Comparison of ENCODE assay signal across 25 mouse cellular contexts in the genomic region with DNA sequence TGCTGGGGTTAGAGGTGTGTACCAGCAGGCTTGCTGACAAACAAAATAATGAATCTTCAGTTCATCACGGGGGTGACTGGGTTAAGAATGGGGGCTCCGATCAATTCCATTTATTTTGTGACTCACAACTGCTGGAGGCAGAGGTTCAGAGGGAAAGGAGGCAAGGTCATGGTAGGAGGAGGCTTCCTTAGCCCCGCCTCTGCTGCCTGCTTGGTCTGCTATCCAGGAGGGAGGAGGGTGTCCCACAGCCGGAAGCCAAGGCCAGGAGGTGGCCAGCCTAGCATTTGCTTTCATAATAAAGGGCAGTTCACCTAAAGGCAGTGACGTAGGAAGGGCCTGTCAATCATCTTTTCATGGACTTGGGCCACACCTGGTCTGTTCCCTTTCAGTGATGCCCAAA. TPM values are rescaled to one million over a fixed set of nuclear protein-coding genes. Genes with fewer than 3 reads are reported as not detected.
DNase-seq lines count a peak whose midpoint lies in the region.
"Had no signal": no experiment of that assay in that cellular context is flagged by ENCODE, and none has a peak within 500 bp of the region (broad histone marks: within the 10 kb centered on the region; RNA-seq: fewer than 3 reads in every experiment).

No protein-coding gene starts in this region.

- no peak overlapping the region for H3K4me3 ChIP-seq in heart, embryonic 10.5 days
- H3K4me3 ChIP-seq: left cerebral cortex, adult 2 months; limb, embryonic 12.5 days; liver, embryonic 15.5 days; midbrain, embryonic 15.5 days; neural tube, embryonic 15.5 days; stomach, embryonic 15.5 days had no signal

- WGBS in heart, embryonic 10.5 days, result 61% methylated on average over 5 of the region's 5 CpGs

- H3K27ac ChIP-seq in heart, embryonic 10.5 days, result no peak overlapping the region
- H3K27ac ChIP-seq: hindbrain, embryonic 14.5 days; left cerebral cortex, adult 2 months; limb, embryonic 12.5 days; liver, embryonic 15.5 days; midbrain, embryonic 15.5 days; neural tube, embryonic 15.5 days; stomach, embryonic 15.5 days had no signal

- H3K4me1 ChIP-seq in heart, embryonic 10.5 days, result peaks cover 18% of the 10 kb centered on the region; the same call in 1 of the 2 replicates
- H3K4me1 ChIP-seq: limb, embryonic 12.5 days; liver, embryonic 15.5 days; midbrain, embryonic 15.5 days; neural tube, embryonic 15.5 days; stomach, embryonic 15.5 days had no signal

- H3K9me3 ChIP-seq in heart, embryonic 10.5 days, result no peaks in the 10 kb centered on the region
- H3K9me3 ChIP-seq: limb, embryonic 12.5 days; liver, embryonic 15.5 days; midbrain, embryonic 15.5 days; neural tube, embryonic 15.5 days; stomach, embryonic 15.5 days had no signal

- no peaks in the 10 kb centered on the region for H3K27me3 ChIP-seq in heart, embryonic 10.5 days (ENCODE audit: insufficient read depth, poor library complexity, severe bottlenecking)
- H3K27me3 ChIP-seq: limb, embryonic 12.5 days; liver, embryonic 15.5 days; midbrain, embryonic 15.5 days; neural tube, embryonic 15.5 days; stomach, embryonic 15.5 days had no signal

- no peaks in the 10 kb centered on the region for H3K36me3 ChIP-seq in heart, embryonic 10.5 days
- H3K36me3 ChIP-seq: limb, embryonic 12.5 days; liver, embryonic 15.5 days; midbrain, embryonic 15.5 days; neural tube, embryonic 15.5 days; stomach, embryonic 15.5 days had no signal

- intact Hi-C loops in heart, postnatal 25 days (cut with DNase I), result no loop called here

- peak; percentile 68 for DNase-seq in heart, embryonic 10.5 days (ENCODE audit: low spot score)
- DNase-seq in heart, postnatal 25 days (ENCODE audit: low spot score), result no peak
- DNase-seq in adrenal gland, adult 2 months, result peak; percentile 62
- peak; percentile 56 to 60 for DNase-seq in adrenal gland, postnatal 36 days
- DNase-seq in cerebellum, adult 9-11 months, result no peak
- DNase-seq in urinary bladder, postnatal 36 days (ENCODE audit: low spot score in 2 of 2), result no peak
- no peak for DNase-seq in layer of hippocampus, adult 9-11 months
- DNase-seq: cerebellum, adult 8-10 months; cerebellum, postnatal 36 days; gastrocnemius, postnatal 14 days; kidney, adult 9 months; kidney, postnatal 14 days; lung, embryonic 14.5 days; lung, postnatal 14 days; right cerebral cortex, postnatal 4 days; thymus, adult 18-20 months; thymus, postnatal 25 days had no signal

RNA-seq across cellular contexts. Expression of a gene that starts 15.6 kb away (rescaled TPM):
- 6.8 and 8.8 TPM in 2 replicates for polyA plus RNA-seq in heart, embryonic 10.5 days (2016; fragmentation: Nextera tagmentation; extraction: Ambion mirVana)
- 1 to 10 TPM; 1.3 TPM for total RNA-seq in heart, postnatal 25 days (2021)
- 1 to 10 TPM; 2.6 to 3.9 TPM for total RNA-seq in adrenal gland, adult 2 months (2021)
- 2.2 and 2.3 TPM in 2 replicates for polyA plus RNA-seq in adrenal gland, adult 2 months (2012; rRNA removed)
- total RNA-seq in adrenal gland, postnatal 36 days (2021), result 1 to 10 TPM; 2.3 to 4.0 TPM

RNA-seq across cellular contexts. Expression of a gene that starts 35.0 kb away (rescaled TPM):
- 0.12 and 0.29 TPM in 2 replicates for polyA plus RNA-seq in heart, embryonic 10.5 days (2016; fragmentation: Nextera tagmentation; extraction: Ambion mirVana)
- total RNA-seq in heart, postnatal 25 days (2021), result 1 to 10 TPM; 1.2 to 1.8 TPM
- total RNA-seq in adrenal gland, adult 2 months (2021), result 1 to 10 TPM in 1 of 2 experiments, under 1 TPM in 1; 0.97 to 1.3 TPM
- 0.83 and 1.3 TPM in 2 replicates for polyA plus RNA-seq in adrenal gland, adult 2 months (2012; rRNA removed)
- total RNA-seq in adrenal gland, postnatal 36 days (2021), result 1 to 10 TPM in 1 of 2 experiments, under 1 TPM in 1; 0.49 to 2.1 TPM
- polyA plus RNA-seq: CD4-positive, CD25-positive, alpha-beta regulatory T cell, adult 4 months had no signal

Comparison
In these comparisons a context has a peak if more than half of its experiments do, and no peak if none do; other contexts are left out.
1. DNase-seq: peak in heart, embryonic 10.5 days (single experiment), adrenal gland, adult 2 months (single experiment) and adrenal gland, postnatal 36 days (2 of 2); none in heart, postnatal 25 days (single experiment), cerebellum, adult 9-11 months (single experiment), urinary bladder, postnatal 36 days (0 of 2) and layer of hippocampus, adult 9-11 months (single experiment).